Mouse (Mus musculus) MEL (cell line): Measurements from ENCODE around the gene Sec24a. TPM values are rescaled to one million over a fixed set of nuclear protein-coding genes. Genes with fewer than 3 reads are reported as not detected.
A peak's percentile ranks its signal among the peaks of the same experiment; 100 is the strongest.

ENCODE experiments used
- DNase-seq: peaks from one replicate; pipeline ENCODE4 v3.0.0; 2011; ENCODE audit warnings: low read depth, low spot score
- H3K27ac ChIP-seq: 2 replicates; pipeline ENCODE4 v1.5.1; 2012; ENCODE audit warnings: low read depth, mild to moderate bottlenecking, control low read depth, low read length, moderate library complexity; ENCODE audit not compliant: control insufficient read depth
- H3K27me3 ChIP-seq, 2 experiments: fragments of 150-350 bp in 1 of 2; sonication (generic) in 1 of 2; 2 replicates each; pipeline ENCODE4 v1.6.1; 2012; ENCODE audit warnings: low read length in 2 of 2, mild to moderate bottlenecking in 2 of 2, improper control_type of control experiment in 1 of 2, moderate library complexity in 1 of 2; ENCODE audit not compliant: insufficient read depth in 2 of 2, control insufficient read depth in 1 of 2
- H3K36me3 ChIP-seq, 2 experiments: 2 replicates each; pipeline ENCODE4 v1.6.1; 2012 to 2014; ENCODE audit warnings: low read length in 2 of 2, improper control_type of control experiment in 1 of 2, inconsistent platforms in 1 of 2, mild to moderate bottlenecking in 1 of 2; ENCODE audit not compliant: insufficient read depth in 2 of 2, control insufficient read depth in 1 of 2
- H3K4me1 ChIP-seq, 2 experiments: fragments of 150-350 bp in 1 of 2; sonication (generic) in 1 of 2; 2 replicates each; pipeline ENCODE4 v1.6.1; 2012; ENCODE audit warnings: low read length in 2 of 2, improper control_type of control experiment in 1 of 2, mild to moderate bottlenecking in 1 of 2; ENCODE audit not compliant: insufficient read depth in 2 of 2, control insufficient read depth in 1 of 2
- H3K4me3 ChIP-seq, 2 experiments: fragments of 150-350 bp in 1 of 2; sonication (generic) in 1 of 2; 2 replicates each; pipeline ENCODE4 v1.5.1; 2012; ENCODE audit warnings: low read depth in 2 of 2, low read length in 2 of 2, mild to moderate bottlenecking in 2 of 2, moderate library complexity in 2 of 2, control low read depth in 1 of 2, improper control_type of control experiment in 1 of 2; ENCODE audit not compliant: control insufficient read depth in 1 of 2, insufficient read depth in 1 of 2
- H3K79me2 ChIP-seq: 2 replicates; pipeline ENCODE4 v1.6.1; 2012; ENCODE audit warnings: mild to moderate bottlenecking, low read length, moderate library complexity; ENCODE audit not compliant: control insufficient read depth, poor library complexity, insufficient read depth
- H3K9ac ChIP-seq: 2 replicates; pipeline ENCODE4 v1.6.1; 2012; ENCODE audit warnings: low read depth, mild to moderate bottlenecking, control low read depth, low read length, moderate library complexity; ENCODE audit not compliant: control insufficient read depth, poor library complexity, severe bottlenecking
- H3K9me3 ChIP-seq: fragments of 150-350 bp; sonication (generic); replicated peaks from 2 replicates; pipeline ENCODE4 v1.6.1; 2012; ENCODE audit warnings: mild to moderate bottlenecking, low read length, improper control_type of control experiment, moderate library complexity; ENCODE audit not compliant: insufficient read depth
- BHLHE40 ChIP-seq: IDR thresholded peaks from 2 replicates; pipeline ENCODE4 v1.6.1; 2012; ENCODE audit warnings: low read depth, mild to moderate bottlenecking, inconsistent platforms, low read length, improper control_type of control experiment, borderline replicate concordance
- CHD1 ChIP-seq: IDR thresholded peaks from 2 replicates; pipeline ENCODE4 v1.6.1; 2012; ENCODE audit warnings: low read depth, mild to moderate bottlenecking, inconsistent platforms, low read length, improper control_type of control experiment
- CHD2 ChIP-seq: IDR thresholded peaks from 2 replicates; pipeline ENCODE4 v1.6.1; 2011; ENCODE audit warnings: low read length, improper control_type of control experiment
- CTCF ChIP-seq, 3 experiments: IDR thresholded peaks in 2 of 3; conservative IDR thresholded peaks in 1 of 3; 2 replicates each; pipeline ENCODE4 v1.5.1; 2011 to 2012; ENCODE audit warnings: low read length in 3 of 3, low read depth in 2 of 3, mild to moderate bottlenecking in 2 of 3, improper control_type of control experiment in 1 of 3, inconsistent platforms in 1 of 3, mixed read lengths in 1 of 3, moderate library complexity in 1 of 3; ENCODE audit not compliant: control insufficient read depth in 1 of 3, insufficient read depth in 1 of 3, poor library complexity in 1 of 3, severe bottlenecking in 1 of 3
- E2F4 ChIP-seq: IDR thresholded peaks from 2 replicates; pipeline ENCODE4 v1.6.1; 2011; ENCODE audit warnings: low read depth, low read length, improper control_type of control experiment, borderline replicate concordance
- ELF1 ChIP-seq: IDR thresholded peaks from 2 replicates; pipeline ENCODE4 v1.6.1; 2014; ENCODE audit warnings: low read depth, mild to moderate bottlenecking, inconsistent platforms, low read length, improper control_type of control experiment, moderate library complexity
- EP300 ChIP-seq, 2 experiments: IDR thresholded peaks; 2 replicates each; pipeline ENCODE4 v1.6.1; 2011; ENCODE audit warnings: improper control_type of control experiment in 2 of 2, low read length in 2 of 2, low read depth in 1 of 2, mild to moderate bottlenecking in 1 of 2
- ETS1 ChIP-seq: IDR thresholded peaks from 2 replicates; pipeline ENCODE4 v1.6.1; 2012; ENCODE audit warnings: low read depth, mild to moderate bottlenecking, inconsistent platforms, low read length, improper control_type of control experiment, moderate library complexity
- GABPA ChIP-seq: IDR thresholded peaks from 2 replicates; pipeline ENCODE4 v1.6.1; 2012; ENCODE audit warnings: low read depth, mild to moderate bottlenecking, inconsistent platforms, low read length, improper control_type of control experiment, moderate library complexity
- GATA1 ChIP-seq: IDR thresholded peaks from 2 replicates; pipeline ENCODE4 v1.6.1; 2011; ENCODE audit warnings: low read depth, low read length, improper control_type of control experiment
- HCFC1 ChIP-seq: IDR thresholded peaks from 2 replicates; pipeline ENCODE4 v1.6.1; 2012; ENCODE audit warnings: low read depth, mild to moderate bottlenecking, inconsistent platforms, low read length, improper control_type of control experiment, moderate library complexity
- JUND ChIP-seq: IDR thresholded peaks from 2 replicates; pipeline ENCODE4 v1.6.1; 2011; ENCODE audit warnings: low read depth, mild to moderate bottlenecking, improper control_type of control experiment, low read length
- KAT2A ChIP-seq: conservative IDR thresholded peaks from 2 replicates; pipeline ENCODE4 v1.6.1; 2012; ENCODE audit warnings: low read depth, low read length, improper control_type of control experiment, inconsistent platforms
- MAX ChIP-seq: IDR thresholded peaks from 2 replicates; pipeline ENCODE4 v1.6.1; 2011; ENCODE audit warnings: low read length, improper control_type of control experiment
- MAZ ChIP-seq: IDR thresholded peaks from 2 replicates; pipeline ENCODE4 v1.6.1; 2012; ENCODE audit warnings: low read depth, mild to moderate bottlenecking, inconsistent platforms, low read length, improper control_type of control experiment
- MEF2A ChIP-seq: IDR thresholded peaks from 2 replicates; pipeline ENCODE4 v1.6.1; 2014; ENCODE audit warnings: low read depth, mild to moderate bottlenecking, inconsistent platforms, low read length, improper control_type of control experiment; ENCODE audit not compliant: poor library complexity, insufficient replicate concordance, severe bottlenecking; ENCODE audit errors: extremely low read depth
- MYB ChIP-seq: IDR thresholded peaks from 2 replicates; pipeline ENCODE4 v1.6.1; 2011; ENCODE audit warnings: mild to moderate bottlenecking, low read depth, low read length, improper control_type of control experiment
- MYC ChIP-seq: IDR thresholded peaks from 2 replicates; pipeline ENCODE4 v1.6.1; 2011; ENCODE audit warnings: low read depth, mild to moderate bottlenecking, low read length, improper control_type of control experiment, moderate library complexity
- NELFE ChIP-seq: IDR thresholded peaks from 2 replicates; pipeline ENCODE4 v1.6.1; 2011; ENCODE audit warnings: low read depth, low read length, improper control_type of control experiment
- NRF1 ChIP-seq: IDR thresholded peaks from 2 replicates; pipeline ENCODE4 v1.6.1; 2014; ENCODE audit warnings: low read depth, mild to moderate bottlenecking, inconsistent platforms, low read length, improper control_type of control experiment, moderate library complexity; ENCODE audit not compliant: poor library complexity, insufficient read depth, severe bottlenecking
- POLR2A ChIP-seq, 2 experiments: IDR thresholded peaks; 2 replicates each; pipeline ENCODE4 v1.6.1; 2011 to 2012; ENCODE audit warnings: low read length in 2 of 2, mild to moderate bottlenecking in 2 of 2, control low read depth in 1 of 2, improper control_type of control experiment in 1 of 2, low read depth in 1 of 2, moderate library complexity in 1 of 2; ENCODE audit not compliant: control insufficient read depth in 1 of 2, insufficient read depth in 1 of 2, poor library complexity in 1 of 2
- POLR2AphosphoS2 ChIP-seq: IDR thresholded peaks from 2 replicates; pipeline ENCODE4 v1.6.1; 2011; ENCODE audit warnings: low read length, improper control_type of control experiment
- POLR2AphosphoS5 ChIP-seq: IDR thresholded peaks from 2 replicates; pipeline ENCODE4 v1.6.1; 2012; ENCODE audit warnings: low read depth, borderline replicate concordance, mild to moderate bottlenecking, inconsistent platforms, low read length, moderate library complexity, mixed read lengths
- RCOR1 ChIP-seq: IDR thresholded peaks from 2 replicates; pipeline ENCODE4 v1.6.1; 2012; ENCODE audit warnings: low read depth, mild to moderate bottlenecking, inconsistent platforms, low read length, improper control_type of control experiment
- SIN3A ChIP-seq: IDR thresholded peaks from 2 replicates; pipeline ENCODE4 v1.6.1; 2012; ENCODE audit warnings: low read length, improper control_type of control experiment, inconsistent platforms
- SMC3 ChIP-seq: IDR thresholded peaks from 2 replicates; pipeline ENCODE4 v1.6.1; 2011; ENCODE audit warnings: low read depth, low read length, improper control_type of control experiment
- TAL1 ChIP-seq: IDR thresholded peaks from 2 replicates; pipeline ENCODE4 v1.6.1; 2012; ENCODE audit warnings: mild to moderate bottlenecking, inconsistent platforms, low read length, moderate library complexity, mixed read lengths
- TCF12 ChIP-seq: IDR thresholded peaks from 2 replicates; pipeline ENCODE4 v1.6.1; 2014; ENCODE audit warnings: low read depth, mild to moderate bottlenecking, inconsistent platforms, low read length, improper control_type of control experiment, moderate library complexity
- UBTF ChIP-seq: IDR thresholded peaks from 2 replicates; pipeline ENCODE4 v1.6.1; 2012; ENCODE audit warnings: low read depth, mild to moderate bottlenecking, inconsistent platforms, low read length, improper control_type of control experiment, moderate library complexity, borderline replicate concordance; ENCODE audit not compliant: insufficient read depth
- USF1 ChIP-seq: IDR thresholded peaks from 2 replicates; pipeline ENCODE4 v1.6.1; 2014; ENCODE audit warnings: low read depth, mild to moderate bottlenecking, inconsistent platforms, low read length, improper control_type of control experiment, moderate library complexity
- USF2 ChIP-seq, 2 experiments: IDR thresholded peaks; 2 replicates each; pipeline ENCODE4 v1.6.1; 2011 to 2012; ENCODE audit warnings: improper control_type of control experiment in 2 of 2, low read length in 2 of 2, borderline replicate concordance in 1 of 2, inconsistent platforms in 1 of 2, low read depth in 1 of 2, mild to moderate bottlenecking in 1 of 2; ENCODE audit not compliant: insufficient read depth in 1 of 2
- ZC3H11A ChIP-seq: IDR thresholded peaks from 2 replicates; pipeline ENCODE4 v1.6.1; 2012; ENCODE audit warnings: low read depth, mild to moderate bottlenecking, inconsistent platforms, low read length, improper control_type of control experiment
- ZKSCAN1 ChIP-seq: IDR thresholded peaks from 2 replicates; pipeline ENCODE4 v1.6.1; 2012; ENCODE audit warnings: low read depth, mild to moderate bottlenecking, inconsistent platforms, low read length, improper control_type of control experiment, moderate library complexity
- ZMIZ1 ChIP-seq: IDR thresholded peaks from 2 replicates; pipeline ENCODE4 v1.6.1; 2012; ENCODE audit warnings: low read depth, mild to moderate bottlenecking, inconsistent platforms, low read length, improper control_type of control experiment, moderate library complexity
- ZNF384 ChIP-seq: IDR thresholded peaks from 2 replicates; pipeline ENCODE4 v1.6.1; 2012; ENCODE audit warnings: low read depth, mild to moderate bottlenecking, inconsistent platforms, low read length, improper control_type of control experiment
- polyA plus RNA-seq, 2 experiments: library from polyadenylated mRNA; stranded (reverse) in 1 of 2; unstranded in 1 of 2; fragments of >175 nt in 1 of 2; fragments of >200 nt in 1 of 2; gene quantifications; 2 replicates each; pipeline versions ENCODE4 v1.2.1 to v1.2.4; 2012; ENCODE audit warnings: low replicate concordance in 2 of 2, low read depth in 1 of 2; ENCODE audit not compliant: insufficient read length in 2 of 2, insufficient read depth in 1 of 2, missing spikeins in 1 of 2
- total RNA-seq: library from RNA; depleted of rRNA; stranded (reverse); fragments of 300-350 nt; gene quantifications from 2 replicates; pipeline ENCODE4 v1.2.3, GENCODE M21; 2012

The Sec24a gene
- total and polyA plus RNA-seq, 3 experiments: 5.3 to 38.2 (median 14.1) TPM

GRCm38 (mm10) chr11:51805221-51805981 lies 42.0 kb upstream of the Sec24a start:
- Histone ChIP-seq H3K4me1 (peaks cover 2 to 12% of the 10 kb centered on the region in 2 experiments; a peak in 3 of 4 replicates), H3K27ac (peak overlapping the region; percentile 36), H3K4me3 (peak overlapping the region; percentile 76 to 91), H3K27me3 (no peaks in the 10 kb centered on the region), H3K79me2 (no peaks in the 10 kb centered on the region; the same call in 1 of the 2 replicates), H3K9ac (peak overlapping the region; percentile 78), H3K36me3 (peaks cover 0 to 3% of the 10 kb centered on the region in 2 experiments; a peak in 1 of 4 replicates), H3K9me3 (no peaks in the 10 kb centered on the region)
- DNase-seq: peak; percentile 87
- TF ChIP-seq ZNF384 (0 out of 2 replicates have a peak, but pooled peaks have one; percentile 40), GATA1 (no peak), CHD2 (no peak), SMC3 (no peak), ZKSCAN1 (no peak), GABPA (no peak), JUND (no peak), MEF2A (no peak), UBTF (no peak), MYB (no peak), TAL1 (no peak), ZMIZ1 (peak; percentile 70; the same call in 1 of the 2 replicates), NELFE (peak; percentile 86), SIN3A (peak; percentile 86), POLR2AphosphoS5 (no peak), USF1 (no peak), EP300 (IDR thresholded peaks at IDR 0.05; ENCODE audit: low read depth in 1 of 2, low read length in 2 of 2) (no peak), KAT2A (peak; percentile 69), BHLHE40 (no peak), NRF1 (no peak), CHD1 (no peak), ELF1 (peak; percentile 90), MYC (peak; percentile 81), POLR2AphosphoS2 (peak; percentile 77), USF2 (IDR thresholded peaks at IDR 0.05; ENCODE audit: borderline replicate concordance in 1 of 2, insufficient read depth in 1 of 2, low read depth in 1 of 2, low read length in 2 of 2) (no peak), MAX (peak; percentile 80), CTCF (IDR thresholded peaks at IDR 0.05 in 2 of 3, conservative IDR thresholded peaks at IDR 0.05 in 1 of 3; ENCODE audit: control insufficient read depth in 1 of 3, insufficient read depth in 1 of 3, low read depth in 2 of 3, low read length in 3 of 3, poor library complexity in 1 of 3, severe bottlenecking in 1 of 3) (no peak), TCF12 (0 out of 2 replicates have a peak, but pooled peaks have one; percentile 25), RCOR1 (no peak), E2F4 (no peak), MAZ (no peak), POLR2A (IDR thresholded peaks at IDR 0.05; ENCODE audit: control insufficient read depth in 1 of 2, insufficient read depth in 1 of 2, low read depth in 1 of 2, low read length in 2 of 2, poor library complexity in 1 of 2) (peak; percentile 34 to 86; a peak in 2 of 4 replicates), ETS1 (0 out of 2 replicates have a peak, but pooled peaks have one; percentile 12), HCFC1 (peak; percentile 86), ZC3H11A (no peak)
